Comparison of ENCODE assay signal across 11 mouse cellular contexts in genomic region chr9:118632758-118633143, GRCm38 (mm10). TPM values are rescaled to one million over a fixed set of nuclear protein-coding genes. Genes with fewer than 3 reads are reported as not detected.
DNase-seq lines count a peak whose midpoint lies in the region; ATAC-seq and TF ChIP-seq lines count a peak whose summit lies in the region.
"Had no signal": no experiment of that assay in that cellular context is flagged by ENCODE, and none has a peak within 500 bp of the region (broad histone marks: within the 10 kb centered on the region; RNA-seq: fewer than 3 reads in every experiment).

No protein-coding gene starts in this region.

- H3K9me3 ChIP-seq in hindbrain, embryonic 13.5 days: peaks cover 6% of the 10 kb centered on the region
- no peaks in the 10 kb centered on the region for H3K9me3 ChIP-seq in hindbrain, embryonic 16.5 days (ENCODE audit: control insufficient read depth, low read length)
- no peaks in the 10 kb centered on the region for H3K9me3 ChIP-seq in intestine, embryonic 16.5 days (ENCODE audit: control insufficient read depth, low read length)
- no peaks in the 10 kb centered on the region for H3K9me3 ChIP-seq in liver, embryonic 14.5 days (ENCODE audit: control insufficient read depth, low read length)

- peak; percentile 66 for TF ChIP-seq EP300 in liver, embryonic 14.5 days (IDR thresholded peaks at IDR 0.05; ENCODE audit: low read depth)

- H3K4me2 ChIP-seq in hindbrain, embryonic 13.5 days: no peak overlapping the region
- H3K4me2 ChIP-seq in hindbrain, embryonic 16.5 days (ENCODE audit: low read length): no peak overlapping the region
- no peak overlapping the region for H3K4me2 ChIP-seq in intestine, embryonic 16.5 days (ENCODE audit: low read depth, low read length)
- peak overlapping the region; percentile 46 for H3K4me2 ChIP-seq in liver, embryonic 14.5 days (ENCODE audit: low read depth)

- no peak overlapping the region for H3K4me3 ChIP-seq in hindbrain, embryonic 13.5 days
- no peak overlapping the region for H3K4me3 ChIP-seq in hindbrain, embryonic 16.5 days (ENCODE audit: low read length)
- H3K4me3 ChIP-seq in intestine, embryonic 16.5 days (ENCODE audit: low read length): no peak overlapping the region
- no peak overlapping the region for H3K4me3 ChIP-seq in liver, embryonic 14.5 days (ENCODE audit: insufficient read depth in 1 of 2, low read depth in 2 of 2, low read length in 2 of 2)

- no peak for TF ChIP-seq CTCF in liver, embryonic 14.5 days (IDR thresholded peaks at IDR 0.05; ENCODE audit: low read depth)

- no peak overlapping the region for H3K9ac ChIP-seq in hindbrain, embryonic 13.5 days
- H3K9ac ChIP-seq in hindbrain, embryonic 16.5 days (ENCODE audit: low read depth, low read length): no peak overlapping the region
- H3K9ac ChIP-seq in intestine, embryonic 16.5 days (ENCODE audit: low read depth, low read length): no peak overlapping the region
- H3K9ac ChIP-seq in liver, embryonic 14.5 days (replicated peaks): no peak overlapping the region

- 77% methylated on average over 14 of the region's 14 CpGs for WGBS in hindbrain, embryonic 13.5 days
- WGBS in hindbrain, embryonic 16.5 days: 84% methylated on average over 14 of the region's 14 CpGs
- WGBS in intestine, embryonic 16.5 days: 45% methylated on average over 14 of the region's 14 CpGs
- 7% methylated on average over 14 of the region's 14 CpGs for WGBS in liver, embryonic 14.5 days (ENCODE audit: insufficient replicate concordance)

- ATAC-seq in hindbrain, embryonic 13.5 days (ENCODE audit: low FRiP score): no peak
- no peak for ATAC-seq in hindbrain, embryonic 16.5 days
- ATAC-seq in intestine, embryonic 16.5 days: peak; percentile 36; the same call in 1 of the 2 replicates
- peak; percentile 60; the same call in 1 of the 2 replicates for ATAC-seq in liver, embryonic 14.5 days (ENCODE audit: insufficient read depth)
- ATAC-seq in inflammation-experienced regulatory T-cells, adult 6 months: no peak

- no peaks in the 10 kb centered on the region for H3K27me3 ChIP-seq in hindbrain, embryonic 13.5 days
- H3K27me3 ChIP-seq in hindbrain, embryonic 16.5 days (replicated peaks; ENCODE audit: control insufficient read depth, insufficient read depth, low read length): no peaks in the 10 kb centered on the region
- no peaks in the 10 kb centered on the region for H3K27me3 ChIP-seq in intestine, embryonic 16.5 days (replicated peaks; ENCODE audit: control insufficient read depth, insufficient read depth, low read length)
- no peaks in the 10 kb centered on the region for H3K27me3 ChIP-seq in liver, embryonic 14.5 days (ENCODE audit: control insufficient read depth, insufficient read depth, low read length)

- DNase-seq in adrenal gland, postnatal 36 days: peak; percentile 33 to 46
- peak in 1 of 3 experiments; percentile 6 for DNase-seq in liver, embryonic 14.5 days (ENCODE audit: low read depth in 3 of 3, low spot score in 3 of 3)
- DNase-seq in adipocyte (ENCODE audit: low spot score): no peak
- DNase-seq in right cerebral cortex, postnatal 25 days: no peak
- DNase-seq: cerebellum, adult 18-20 months; gastrocnemius, postnatal 14 days; lung, postnatal 10 days had no signal

- H3K4me1 ChIP-seq in hindbrain, embryonic 13.5 days (replicated peaks): 0 out of 2 replicates have a peak, but pooled peaks cover 5% of the 10 kb centered on the region
- no peaks in the 10 kb centered on the region for H3K4me1 ChIP-seq in hindbrain, embryonic 16.5 days (ENCODE audit: control insufficient read depth, insufficient read depth, low read depth, low read length)
- peaks cover 15% of the 10 kb centered on the region for H3K4me1 ChIP-seq in intestine, embryonic 16.5 days (ENCODE audit: control insufficient read depth, insufficient read depth, low read length)
- peaks cover 2 to 12% of the 10 kb centered on the region in 2 experiments; a peak in 2 of 4 replicates for H3K4me1 ChIP-seq in liver, embryonic 14.5 days (replicated peaks; ENCODE audit: control insufficient read depth in 2 of 2, insufficient read depth in 2 of 2, low read length in 1 of 2)

- peaks cover 8% of the 10 kb centered on the region; the same call in 1 of the 2 replicates for H3K36me3 ChIP-seq in hindbrain, embryonic 13.5 days
- no peaks in the 10 kb centered on the region for H3K36me3 ChIP-seq in hindbrain, embryonic 16.5 days (ENCODE audit: control insufficient read depth, insufficient read depth, low read length)
- H3K36me3 ChIP-seq in intestine, embryonic 16.5 days (ENCODE audit: control insufficient read depth, insufficient read depth, low read length): no peaks in the 10 kb centered on the region; the same call in 1 of the 2 replicates
- no peaks in the 10 kb centered on the region for H3K36me3 ChIP-seq in liver, embryonic 14.5 days (replicated peaks; ENCODE audit: control insufficient read depth, insufficient read depth, low read depth)

- H3K27ac ChIP-seq in hindbrain, embryonic 13.5 days: 0 out of 2 replicates have a peak overlapping the region, but pooled peaks have one; percentile 8
- H3K27ac ChIP-seq in hindbrain, embryonic 16.5 days (ENCODE audit: low read depth, low read length): no peak overlapping the region
- H3K27ac ChIP-seq in intestine, embryonic 16.5 days (ENCODE audit: low read length): peak overlapping the region; percentile 34; the same call in 1 of the 2 replicates
- no peak overlapping the region for H3K27ac ChIP-seq in liver, embryonic 14.5 days

RNA-seq across cellular contexts. Expression of gene Itga9, which starts 26.3 kb away (rescaled TPM):
- 1.8 and 2.0 TPM in 2 replicates for polyA plus RNA-seq in hindbrain, embryonic 13.5 days (2015; fragmentation: Nextera tagmentation; extraction: Ambion mirVana)
- polyA plus RNA-seq in hindbrain, embryonic 16.5 days (2015; fragmentation: Nextera tagmentation; extraction: Ambion mirVana): 0.74 and 0.91 TPM in 2 replicates
- 10 to 100 TPM; 56.9 to 81.3 TPM for total RNA-seq in adrenal gland, postnatal 36 days (2021)
- 3.5 and 3.7 TPM in 2 replicates for polyA plus RNA-seq in intestine, embryonic 16.5 days (2015; fragmentation: Nextera tagmentation; extraction: Ambion mirVana)
- polyA plus RNA-seq in liver, embryonic 14.5 days (2012; rRNA removed): 2.8 and 3.3 TPM in 2 replicates
- 1.4 and 2.2 TPM in 2 replicates for polyA plus RNA-seq in liver, embryonic 14.5 days (2014; fragmentation: Nextera tagmentation; extraction: Ambion mirVana)
- under 1 TPM in 1 of 3 experiments, not detected in 2; 0.40 TPM for polyA plus RNA-seq in inflammation-experienced regulatory T-cells, adult 6 months (2017; shearing (Covaris generic))

Comparison
In these comparisons a context has a peak if more than half of its experiments do, and no peak if none do; other contexts are left out.
1. H3K27ac ChIP-seq: peak in hindbrain, embryonic 13.5 days (single experiment) and intestine, embryonic 16.5 days (single experiment); none in hindbrain, embryonic 16.5 days (single experiment) and liver, embryonic 14.5 days (single experiment).
2. ATAC-seq: peak in intestine, embryonic 16.5 days (single experiment) and liver, embryonic 14.5 days (single experiment); none in hindbrain, embryonic 13.5 days (single experiment), hindbrain, embryonic 16.5 days (single experiment) and inflammation-experienced regulatory T-cells, adult 6 months (single experiment).
3. DNase-seq: peak in adrenal gland, postnatal 36 days (2 of 2); none in adipocyte (single experiment) and right cerebral cortex, postnatal 25 days (single experiment).